Mouse (Mus musculus): ENCODE measurements at regions not wholly inside any gene's neighbourhood (a gene's known extent, or its start where the extent isn't known, plus 50 kb on each side); places are given as distances from the start of the nearest gene placed in this dataset.
"Not testable (repeated sequence)": the region's sequence is repeated elsewhere in the genome, so short reads cannot be mapped to it uniquely, and the experiment has no call there.

- H3K9me3 ChIP-seq (ENCODE audit: control insufficient read depth, low read length); H3K4me3 ChIP-seq (ENCODE audit: low read depth, low read length); H3K36me3 ChIP-seq (ENCODE audit: control insufficient read depth, insufficient read depth, low read length); H3K27ac ChIP-seq (ENCODE audit: low read depth, low read length); H3K4me1 ChIP-seq (replicated peaks; ENCODE audit: control insufficient read depth, insufficient read depth, low read length); ATAC-seq (replicated peaks; ENCODE audit: low FRiP score); H3K9ac ChIP-seq (ENCODE audit: low read depth, low read length); H3K4me2 ChIP-seq; DNase-seq (ENCODE audit: low spot score); H3K27me3 ChIP-seq (replicated peaks; ENCODE audit: control insufficient read depth, insufficient read depth, low read length): not testable (repeated sequence)
- 56% methylated on average over 3 of the region's 3 CpGs for WGBS
Observed at GRCm38 (mm10) chrX:93917367-93917766, 51.1 kb upstream of the AU015836 start.
